Mouse (Mus musculus): ENCODE measurements around the gene Cntln. TPM values are rescaled to one million over a fixed set of nuclear protein-coding genes. Genes with fewer than 3 reads are reported as not detected.
A peak's percentile ranks its signal among the peaks of the same experiment; 100 is the strongest.

Cntln gene
- polyA plus RNA-seq (2012; rRNA removed), result 2.5 and 2.9 TPM in 2 replicates

GRCm38 (mm10) chr4:84884111-84884538 lies at the start of gene Cntln:
Gene Cntln (plus strand): TSS chr4:84884309.
- DNase-seq (ENCODE audit: low read depth), result no peak

GRCm38 (mm10) chr4:84836979-84837378 lies 47.1 kb upstream of the Cntln start:
- DNase-seq (ENCODE audit: low read depth), result no peak

- no peak for DNase-seq (ENCODE audit: low read depth)
Observed at GRCm38 (mm10) chr4:84838545-84838944, 45.6 kb upstream of the Cntln start.

- DNase-seq (ENCODE audit: low read depth), result no peak
Observed at GRCm38 (mm10) chr4:84839466-84839865, 44.6 kb upstream of the Cntln start.

GRCm38 (mm10) chr4:84857588-84857987 lies 26.5 kb upstream of the Cntln start:
- DNase-seq (ENCODE audit: low read depth), result no peak

GRCm38 (mm10) chr4:84876347-84876746 lies 7.8 kb upstream of the Cntln start:
- no peak for DNase-seq (ENCODE audit: low read depth)

- peak; percentile 92 for DNase-seq (ENCODE audit: low read depth)
Observed at GRCm38 (mm10) chr4:84883646-84884045, 463 bp upstream of the Cntln start.

GRCm38 (mm10) chr4:84884539-84885270 lies 596 bp downstream of the Cntln start:
- DNase-seq (ENCODE audit: low read depth), result no peak

GRCm38 (mm10) chr4:84885271-84885540 lies 1.1 kb downstream of the Cntln start:
- no peak for DNase-seq (ENCODE audit: low read depth)

GRCm38 (mm10) chr4:84918393-84918792 lies 34.3 kb downstream of the Cntln start:
- no peak for DNase-seq (ENCODE audit: low read depth)

GRCm38 (mm10) chr4:84934342-84934929 lies 50.3 kb downstream of the Cntln start:
- no peak for DNase-seq (ENCODE audit: low read depth)

- no peak for DNase-seq (ENCODE audit: low read depth)
Observed at GRCm38 (mm10) chr4:84942059-84942458, 58.0 kb downstream of the Cntln start.

GRCm38 (mm10) chr4:84942651-84943050 lies 58.5 kb downstream of the Cntln start:
- no peak for DNase-seq (ENCODE audit: low read depth)

GRCm38 (mm10) chr4:84944100-84944499 lies 60.0 kb downstream of the Cntln start:
- no peak for DNase-seq (ENCODE audit: low read depth)

GRCm38 (mm10) chr4:84946450-84946849 lies 62.3 kb downstream of the Cntln start:
- no peak for DNase-seq (ENCODE audit: low read depth)

GRCm38 (mm10) chr4:84976875-84977646 lies 93.0 kb downstream of the Cntln start:
- no peak for DNase-seq (ENCODE audit: low read depth)

GRCm38 (mm10) chr4:84995520-84996348 lies 111.6 kb downstream of the Cntln start:
- no peak for DNase-seq (ENCODE audit: low read depth)

GRCm38 (mm10) chr4:85005581-85005980 lies 121.5 kb downstream of the Cntln start:
- no peak for DNase-seq (ENCODE audit: low read depth)

- no peak for DNase-seq (ENCODE audit: low read depth)
Observed at GRCm38 (mm10) chr4:85006789-85007188, 122.7 kb downstream of the Cntln start.

- no peak for DNase-seq (ENCODE audit: low read depth)
Observed at GRCm38 (mm10) chr4:85010846-85011245, 126.7 kb downstream of the Cntln start.

- DNase-seq (ENCODE audit: low read depth), result no peak
Observed at GRCm38 (mm10) chr4:85045748-85046147, 161.6 kb downstream of the Cntln start.

- DNase-seq (ENCODE audit: low read depth), result no peak
Observed at GRCm38 (mm10) chr4:85049933-85050553, 165.9 kb downstream of the Cntln start.

All from gonadal fat pad, adult 2 months (tissue).